Mouse (Mus musculus) naive thymus-derived CD4-positive, alpha-beta T cell, adult 2 months (primary cell): ENCODE results near the gene Ptgdr2.

ENCODE experiments used
- DNase-seq: peaks from one replicate; pipeline ENCODE4 v3.0.0-alpha.2; 2011; ENCODE audit warnings: low read depth

Gene Ptgdr2

GRCm38 (mm10) chr19:10937110-10937563 lies at the start of gene Ptgdr2:
TSS of gene Ptgdr2 (plus strand) at chr19:10937160.
- no peak for DNase-seq

DNA sequence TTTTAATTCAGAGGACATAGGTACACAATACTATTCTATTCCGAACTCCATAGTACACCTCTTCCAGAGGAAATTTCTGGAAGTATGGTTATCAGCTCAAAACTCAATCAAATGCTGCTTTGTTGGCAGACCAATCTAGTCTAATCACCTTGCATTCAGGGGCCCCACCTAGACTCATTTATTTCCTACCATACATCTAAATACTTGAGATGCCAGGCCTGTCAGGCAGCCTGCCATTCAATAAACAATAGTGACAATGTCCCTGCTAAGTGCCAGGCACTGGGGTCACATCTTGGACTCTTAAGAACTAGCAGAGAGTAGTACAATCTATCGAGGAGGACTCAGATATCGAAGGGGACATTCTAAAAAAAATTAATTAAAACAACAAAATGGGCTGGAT lies 44.8 kb upstream of the Ptgdr2 start:
- no peak for DNase-seq

GRCm38 (mm10) chr19:10895016-10895528 lies 41.9 kb upstream of the Ptgdr2 start, which contains the start of gene Prpf19:
TSS of gene Prpf19 (plus strand) at chr19:10895231.
- peak; percentile 97 for DNase-seq

DNA sequence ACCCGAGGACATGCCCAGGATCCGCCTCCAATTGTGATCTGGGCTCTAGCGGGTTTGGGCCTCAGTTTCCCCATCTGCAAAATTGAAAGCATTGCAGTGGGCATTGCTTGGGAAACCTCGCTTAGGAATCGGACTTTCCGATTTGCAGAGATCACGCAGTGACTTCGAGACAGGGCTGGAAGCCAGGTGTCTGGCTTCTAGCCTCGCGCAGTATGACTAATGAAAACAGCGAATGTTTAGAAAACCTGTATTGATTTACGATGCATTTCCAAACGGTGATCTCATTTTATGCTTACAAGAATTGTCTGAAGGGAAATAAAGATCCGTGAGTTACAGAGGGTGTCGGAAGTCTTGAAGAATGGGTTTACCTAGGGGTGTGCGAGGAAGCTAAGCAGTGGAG lies 41.3 kb upstream of the Ptgdr2 start:
- no peak for DNase-seq

DNA sequence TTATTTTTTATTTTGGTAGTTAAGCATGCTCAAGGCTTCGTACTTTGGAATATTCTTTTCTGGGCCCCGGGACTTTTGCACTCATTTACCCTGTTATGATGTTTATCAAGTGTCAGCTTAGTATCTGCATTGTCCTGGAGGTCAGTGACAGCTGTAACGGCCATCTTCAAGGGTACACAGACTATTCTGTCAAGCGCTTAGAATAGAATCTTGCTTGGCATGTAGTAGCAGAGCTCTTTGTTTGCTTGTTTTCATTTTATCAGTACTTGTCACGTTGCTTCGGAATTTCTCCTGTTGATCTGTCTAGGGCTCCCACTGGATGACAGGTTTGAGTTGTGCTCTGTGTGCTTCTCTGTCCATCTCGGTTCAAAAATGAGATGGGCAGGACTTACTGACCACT lies 40.1 kb upstream of the Ptgdr2 start:
- DNase-seq, result no peak

DNA sequence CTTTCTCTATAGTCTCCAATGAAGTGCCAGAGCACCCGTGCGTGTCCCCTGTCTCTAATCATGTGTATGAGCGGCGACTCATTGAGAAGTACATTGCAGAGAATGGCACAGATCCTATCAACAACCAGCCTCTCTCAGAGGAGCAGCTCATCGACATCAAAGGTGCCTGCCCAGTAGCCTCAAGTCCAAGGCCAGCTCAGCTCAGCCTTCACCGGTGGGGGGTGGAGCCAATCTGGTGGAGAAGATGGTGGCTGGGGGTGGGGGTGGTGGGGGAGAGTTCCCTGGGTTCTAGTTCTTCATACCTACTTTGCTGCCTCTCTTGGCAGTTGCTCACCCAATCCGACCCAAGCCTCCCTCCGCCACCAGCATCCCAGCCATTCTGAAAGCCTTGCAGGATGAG lies 39.5 kb upstream of the Ptgdr2 start:
- no peak for DNase-seq

GRCm38 (mm10) chr19:10900315-10900714 lies 36.6 kb upstream of the Ptgdr2 start:
- DNase-seq, result no peak

DNA sequence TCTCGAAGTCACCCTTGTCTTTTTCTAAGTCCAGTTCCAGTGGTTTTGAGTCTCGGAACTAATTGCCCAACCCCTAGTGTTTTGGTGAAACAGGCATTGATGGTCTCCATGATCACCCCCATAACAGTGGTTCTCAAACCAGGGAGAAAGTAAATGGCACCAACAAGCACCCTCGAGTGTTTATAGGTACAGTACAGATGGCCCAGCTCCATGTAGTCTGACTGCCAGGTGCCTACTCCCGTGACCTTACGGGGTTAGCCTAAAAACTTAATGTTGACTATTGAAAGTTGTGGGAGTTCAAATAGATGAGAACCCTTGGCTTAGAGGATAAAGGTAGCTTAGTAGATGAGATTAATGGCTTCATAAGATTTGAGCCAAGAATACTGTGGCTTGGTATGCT lies 35.9 kb upstream of the Ptgdr2 start:
- no peak for DNase-seq

DNA sequence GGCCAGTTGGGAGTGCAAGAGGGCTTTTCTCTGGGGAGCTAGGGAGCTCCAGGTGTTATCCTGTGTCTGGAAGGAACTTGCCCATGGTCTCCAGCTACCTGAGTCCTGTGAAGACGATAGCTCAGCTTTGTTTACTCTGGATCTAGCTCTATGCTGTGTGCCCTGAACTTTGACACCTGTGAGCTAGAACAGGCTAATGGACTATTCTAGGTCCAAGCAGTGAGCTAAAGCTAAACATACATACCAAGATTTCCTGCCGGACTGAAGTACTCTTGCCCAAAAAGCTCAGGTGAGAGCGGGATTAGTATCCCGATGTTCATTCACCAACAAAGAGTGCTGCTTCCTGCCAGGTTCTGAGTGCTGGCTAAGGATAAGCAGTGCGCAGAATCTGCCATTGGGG lies 32.4 kb upstream of the Ptgdr2 start:
- DNase-seq, result no peak

DNA sequence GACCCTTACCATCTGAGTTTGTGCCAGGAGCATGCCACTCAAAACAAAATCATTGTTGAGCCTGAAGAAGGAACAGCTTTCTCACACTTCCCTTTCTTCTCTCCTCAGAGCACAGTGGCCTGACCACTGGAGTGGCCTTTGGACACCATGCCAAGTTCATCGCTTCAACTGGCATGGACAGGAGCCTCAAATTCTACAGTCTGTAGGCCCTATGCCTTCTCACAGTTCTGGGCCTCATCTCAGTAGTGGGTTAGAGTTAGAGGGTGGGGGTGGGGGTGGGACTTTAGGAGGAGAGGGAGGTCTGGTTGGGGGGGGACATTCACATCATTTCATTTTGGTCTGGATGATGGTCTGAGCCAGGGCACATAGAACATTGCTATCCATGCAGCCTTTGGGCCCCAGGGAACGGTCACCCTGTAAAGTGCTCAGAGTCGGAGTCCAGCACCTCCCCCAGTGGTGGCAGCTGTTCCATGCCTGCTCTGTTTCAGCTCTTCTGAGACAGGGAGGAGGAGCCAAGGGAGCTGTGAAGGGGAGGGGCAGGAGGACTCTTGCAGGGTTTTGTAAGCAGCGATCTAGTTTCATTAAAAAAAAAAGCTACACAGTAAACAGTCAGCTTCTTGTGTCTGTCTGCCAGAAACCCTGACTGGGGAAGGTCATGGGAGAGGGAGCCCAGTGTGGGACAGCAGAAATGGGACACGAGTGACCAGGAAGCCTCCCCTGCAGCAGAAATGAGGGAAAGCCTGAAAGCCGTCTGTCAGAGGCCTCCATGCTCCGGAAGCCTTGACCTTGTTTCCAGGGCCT lies 31.8 kb upstream of the Ptgdr2 start:
- DNase-seq, result no peak

- no peak for DNase-seq
These were observed 31.3 kb upstream of the Ptgdr2 start for GRCm38 (mm10) chr19:10905728-10906000.

GRCm38 (mm10) chr19:10907891-10908290 lies 29.1 kb upstream of the Ptgdr2 start:
- DNase-seq, result peak; percentile 63

DNA sequence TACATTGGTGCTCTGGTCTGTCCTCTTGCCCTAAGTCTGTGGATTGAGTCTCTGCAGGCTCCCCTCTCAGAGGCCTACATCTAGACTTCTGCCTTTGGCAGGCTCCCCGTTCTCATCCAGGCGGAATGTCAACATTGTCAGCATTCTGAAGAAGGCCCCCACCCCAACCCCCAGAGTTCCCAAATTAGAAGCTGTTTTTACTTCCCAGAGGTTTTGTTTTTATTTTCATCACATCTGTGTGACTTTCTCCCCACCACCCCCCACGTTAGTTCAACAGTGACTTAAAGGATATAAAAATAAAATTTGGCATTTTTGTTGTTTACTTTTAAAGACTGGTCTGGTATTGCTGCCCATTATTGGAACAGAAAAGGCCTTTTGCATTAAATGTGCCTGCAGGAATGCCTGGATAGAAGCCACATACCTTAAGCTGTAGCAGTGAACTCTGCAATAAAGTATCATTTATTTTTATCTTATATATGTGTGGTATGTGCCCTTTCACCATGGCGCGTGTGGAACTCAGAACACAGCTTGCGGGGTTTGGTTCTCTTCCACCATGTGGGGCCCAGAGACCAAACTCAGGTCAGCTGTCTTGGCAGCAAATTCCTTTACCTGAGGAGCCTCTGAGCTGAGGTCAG lies 27.8 kb upstream of the Ptgdr2 start:
- no peak for DNase-seq

- DNase-seq, result no peak
These were observed 22.7 kb upstream of the Ptgdr2 start for GRCm38 (mm10) chr19:10914291-10914690.

DNA sequence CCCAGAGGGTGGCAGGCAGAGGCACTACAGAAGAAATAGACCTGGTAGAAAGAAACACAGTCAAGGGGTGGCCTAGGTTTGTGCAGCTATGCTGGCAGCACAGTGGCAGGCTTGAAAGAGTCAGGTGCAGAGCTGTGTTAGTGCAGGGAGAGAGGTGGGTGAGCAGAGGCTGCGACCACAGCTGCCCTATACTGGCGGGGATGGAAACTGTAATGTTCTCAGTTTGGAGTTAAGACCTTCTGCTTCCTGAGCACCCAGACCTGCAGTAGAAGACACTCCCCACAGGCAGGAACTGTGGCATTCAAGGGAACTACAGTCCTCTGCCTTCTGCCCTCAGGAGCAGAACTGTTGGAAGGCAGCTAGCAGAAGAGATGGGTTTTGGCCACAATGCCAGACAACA lies 22.1 kb upstream of the Ptgdr2 start:
- DNase-seq, result no peak

DNA sequence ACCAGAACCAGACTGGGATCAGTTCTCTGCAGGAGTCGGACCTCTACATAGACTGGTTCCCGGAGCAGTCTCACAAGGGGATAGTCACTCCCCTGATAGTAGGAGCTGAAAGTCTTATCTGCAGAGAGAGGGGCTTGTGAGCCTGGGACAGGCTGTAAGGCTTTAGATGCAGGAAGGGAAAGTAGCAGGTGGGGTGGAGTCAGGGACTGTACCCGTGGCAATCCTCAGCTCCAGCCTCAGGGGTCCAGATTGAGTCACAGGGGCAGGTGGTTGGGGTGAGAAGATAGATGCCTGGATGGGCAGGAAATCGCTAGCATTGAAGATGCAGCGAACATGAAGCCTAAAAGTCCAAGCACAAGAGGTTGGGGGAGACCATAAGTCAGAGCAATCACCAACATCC lies 20.5 kb upstream of the Ptgdr2 start:
- DNase-seq, result no peak

DNA sequence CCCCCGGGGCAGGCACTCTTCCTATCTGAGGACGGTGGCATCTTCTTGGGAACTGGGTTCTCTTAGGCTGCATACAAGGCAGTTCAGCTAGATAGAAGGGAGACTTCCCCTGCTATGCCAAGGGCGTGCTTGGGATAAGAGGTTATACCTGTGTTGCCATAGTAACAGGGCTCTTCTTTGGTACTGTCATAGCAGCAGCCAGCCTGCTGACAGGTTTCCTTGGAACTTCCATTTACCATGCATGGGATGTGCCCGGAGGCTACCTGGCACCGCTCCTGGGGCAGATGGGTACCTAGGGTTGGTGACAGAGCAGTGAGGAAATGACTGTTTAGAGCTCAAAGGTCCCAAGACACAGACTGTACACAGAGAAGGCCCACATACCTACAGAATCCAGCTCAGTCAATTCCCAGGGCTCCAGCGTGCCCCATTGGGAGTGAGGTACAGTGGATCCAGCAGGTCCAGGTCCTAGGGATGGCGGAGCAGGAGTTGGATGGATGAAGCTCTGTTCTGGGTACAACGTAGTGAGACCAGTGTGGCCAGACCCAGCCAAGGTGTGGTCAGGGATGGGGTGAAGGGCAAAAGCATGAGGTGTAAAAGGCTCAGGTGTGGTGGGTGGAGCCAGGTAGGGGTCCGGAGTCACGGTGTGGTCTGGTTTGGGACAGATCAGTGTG lies 18.5 kb upstream of the Ptgdr2 start:
- no peak for DNase-seq

DNA sequence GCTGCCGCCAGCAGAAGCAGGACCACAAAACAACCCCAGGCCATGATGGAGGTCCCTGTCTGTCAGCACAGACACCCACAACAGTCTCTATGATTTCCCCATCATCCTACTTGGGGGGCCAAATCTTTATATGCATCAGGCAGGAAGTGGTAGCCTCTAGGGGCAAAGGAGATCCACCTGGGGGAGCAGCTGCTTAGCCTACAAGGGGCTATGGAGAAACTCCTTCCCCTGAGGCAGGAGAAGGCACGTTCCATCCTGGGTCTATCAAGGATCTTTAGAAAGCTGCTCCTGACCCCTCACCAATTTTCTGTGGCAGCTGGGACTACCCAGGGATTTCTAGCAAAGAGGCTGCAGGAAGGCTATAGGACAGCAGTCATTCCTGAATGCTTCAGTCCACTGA lies 16.4 kb upstream of the Ptgdr2 start, which contains the start of gene Zp1:
Gene Zp1, minus strand, starts transcription at position 101 of the 400 bp plus-strand sequence.
- no peak for DNase-seq

DNA sequence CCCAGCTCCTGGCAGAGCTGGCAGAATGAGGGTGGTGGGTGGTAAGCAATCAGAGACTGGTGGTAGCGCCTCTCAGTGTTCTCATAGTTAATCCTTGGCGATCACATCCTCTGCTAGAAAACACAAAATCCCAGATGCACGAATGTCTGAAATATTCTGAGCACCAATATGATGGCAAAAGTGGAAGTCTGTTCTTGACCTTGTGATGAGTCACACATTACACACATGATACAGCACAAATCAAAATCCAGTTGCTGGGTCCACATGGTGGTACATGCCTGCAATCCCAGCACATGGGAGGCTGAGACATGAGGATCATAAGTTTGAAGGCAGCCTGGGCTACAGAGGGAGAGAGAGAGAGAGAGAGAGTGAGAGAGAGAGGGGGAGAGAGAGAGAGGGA lies 15.9 kb upstream of the Ptgdr2 start:
- DNase-seq, result no peak

- no peak for DNase-seq
These were observed 12.7 kb upstream of the Ptgdr2 start for GRCm38 (mm10) chr19:10924220-10924619.

- DNase-seq, result no peak
These were observed 10.8 kb upstream of the Ptgdr2 start for GRCm38 (mm10) chr19:10926123-10926621.

DNA sequence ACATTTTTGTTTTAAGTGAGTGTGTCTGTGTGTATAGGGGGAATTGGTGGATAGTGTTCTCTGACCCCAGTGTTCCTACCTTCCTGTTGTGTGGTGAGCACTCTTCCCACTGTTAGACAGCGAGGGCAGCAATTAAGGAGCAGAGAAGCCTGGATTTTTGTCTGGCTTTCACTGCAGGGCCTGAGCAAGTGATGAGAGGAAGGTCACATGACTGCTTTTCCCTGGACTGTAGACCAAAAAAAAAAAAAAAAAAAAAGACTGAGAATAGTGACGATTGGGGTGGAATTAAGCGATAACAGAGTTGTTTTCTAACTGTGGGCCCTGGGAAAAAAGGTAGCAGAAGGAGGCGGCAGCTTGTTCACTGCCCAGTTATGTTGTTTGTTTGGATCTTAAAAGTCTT lies 10.3 kb upstream of the Ptgdr2 start:
- DNase-seq, result no peak

GRCm38 (mm10) chr19:10930641-10931040 lies 6.3 kb upstream of the Ptgdr2 start:
- no peak for DNase-seq
